Mouse (Mus musculus) ovary, postnatal 36 days (tissue): ENCODE results near the gene Wfdc10.

Source experiments
- DNase-seq: peaks from one replicate; pipeline ENCODE4 v3.0.0; 2022; ENCODE audit warnings: low spot score, mixed read lengths

Gene Wfdc10

DNA sequence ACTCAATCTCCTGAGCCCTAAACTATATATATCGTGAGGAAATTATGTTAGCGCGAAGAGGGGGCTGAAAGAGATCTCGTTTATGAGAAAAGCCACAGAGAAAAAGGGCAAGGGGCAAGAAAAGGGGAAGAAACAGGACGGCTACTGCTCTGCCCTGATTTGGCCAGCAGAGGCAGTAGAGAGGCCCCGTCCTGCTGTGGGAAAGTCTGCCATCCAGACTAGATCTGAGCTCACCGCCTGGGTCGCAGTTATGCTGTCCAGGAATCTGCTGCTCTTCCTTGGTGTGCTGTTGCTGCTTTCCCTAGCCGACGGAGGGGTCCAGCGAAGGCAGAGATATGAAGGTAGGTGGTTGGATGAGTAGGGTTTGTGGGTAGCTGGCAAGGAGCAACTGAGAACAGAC, at the start of gene Wfdc10:
Gene Wfdc10 (plus strand): TSS at position 189 of the 400 bp plus-strand sequence.
- DNase-seq = peak; percentile 61

DNA sequence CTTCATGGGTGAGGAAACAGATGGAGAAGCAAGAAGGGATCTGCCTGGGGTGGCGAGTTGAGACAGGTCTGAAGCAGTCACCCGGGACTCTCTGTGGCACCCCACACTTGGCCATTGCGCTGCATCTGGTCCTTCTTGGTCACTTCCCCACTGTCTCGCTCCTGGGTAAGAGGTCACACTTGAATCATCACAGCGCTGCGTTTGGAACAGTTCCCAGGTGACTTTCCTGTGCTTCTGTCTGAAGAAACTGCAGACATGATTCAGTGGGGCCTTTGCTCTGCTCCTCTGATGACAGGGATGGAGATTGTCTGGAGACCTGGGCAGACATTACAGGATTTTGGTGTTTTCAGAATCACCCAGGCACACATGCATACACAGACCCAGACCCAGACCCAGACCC, 47.1 kb upstream of the Wfdc10 start:
- no peak for DNase-seq

DNA sequence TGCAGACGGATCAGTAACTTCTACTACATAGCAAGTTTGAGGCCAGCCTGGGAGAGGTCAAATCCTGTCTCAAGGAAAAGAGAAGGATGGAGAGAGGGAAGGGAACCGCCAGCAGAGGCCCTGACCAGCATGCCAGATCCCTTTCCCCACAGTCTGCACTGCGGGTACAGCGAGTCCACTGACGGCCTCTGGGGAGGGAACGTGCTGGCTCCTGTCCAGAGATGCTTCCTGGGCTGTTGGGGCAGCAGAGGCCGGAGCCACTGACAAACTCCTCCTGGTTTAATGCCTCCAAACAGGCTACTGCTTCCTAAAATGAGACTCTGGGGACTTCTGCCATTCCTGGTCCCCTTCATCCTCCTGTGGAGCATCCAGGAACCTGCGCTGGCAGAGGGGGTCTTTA, 42.4 kb upstream of the Wfdc10 start, which contains the start of the genes Wfdc6b and Wfdc8:
Gene Wfdc6b (plus strand): TSS at position 52 of the 400 bp plus-strand sequence.
Gene Wfdc8 (minus strand): TSS at position 156 of the 400 bp plus-strand sequence.
- peak; percentile 68 for DNase-seq

DNA sequence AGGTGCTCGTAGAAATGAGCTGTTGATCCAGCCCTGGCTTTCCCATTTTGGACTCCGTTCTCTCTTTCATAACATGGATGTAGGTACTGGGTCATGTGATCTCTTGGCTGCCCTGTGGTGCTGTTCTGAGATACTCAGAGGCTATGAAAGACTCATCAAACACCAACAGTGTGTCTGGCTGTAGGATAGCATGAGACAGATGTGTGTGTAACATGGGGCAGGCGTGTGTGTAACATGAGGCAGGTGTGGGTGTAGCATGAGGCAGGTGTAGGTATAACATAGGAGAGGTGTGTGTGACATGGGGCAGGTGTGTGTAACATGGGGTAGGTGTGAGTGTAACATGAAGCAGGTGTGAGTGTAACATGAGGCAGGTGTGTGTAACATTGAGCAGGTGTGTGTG, 40.5 kb upstream of the Wfdc10 start:
- no peak for DNase-seq

DNA sequence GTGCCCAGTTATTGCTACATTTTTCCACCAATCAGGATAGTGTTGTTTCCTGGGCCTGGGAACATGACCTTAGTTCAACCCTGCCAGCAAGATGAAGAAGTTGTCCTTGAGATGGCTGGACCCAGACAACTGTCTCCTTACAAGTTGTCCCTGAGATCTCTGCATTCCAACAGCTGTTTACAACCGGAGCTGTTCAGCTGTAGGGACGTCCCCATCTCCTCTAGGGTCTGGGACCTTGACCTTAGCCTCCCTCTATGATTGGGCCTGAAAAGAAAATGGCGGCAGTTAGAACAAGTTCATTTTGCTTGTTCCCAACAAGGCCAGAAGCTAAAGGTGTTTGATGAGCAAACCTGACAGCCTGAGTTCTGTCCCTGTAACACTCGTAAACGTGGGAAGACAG, 36.8 kb upstream of the Wfdc10 start:
- no peak for DNase-seq

DNA sequence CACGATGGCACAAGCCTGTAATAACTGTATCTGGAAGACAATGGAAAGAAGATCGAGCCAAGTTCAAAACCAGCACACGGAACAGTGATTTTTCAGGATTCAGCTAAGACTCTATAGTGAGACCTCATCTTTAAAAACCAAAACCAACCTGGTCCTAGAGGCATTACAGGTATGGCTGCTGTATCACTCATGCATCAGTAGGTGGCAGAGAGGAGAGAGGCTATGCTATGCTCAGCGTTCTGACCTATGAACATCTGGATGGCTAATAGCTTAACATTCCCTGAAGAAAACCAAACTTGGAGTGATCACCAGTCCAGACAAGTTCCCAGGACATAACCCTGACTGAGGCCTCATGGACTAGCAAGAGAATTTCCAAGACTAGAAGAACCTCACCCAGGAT, 34.1 kb upstream of the Wfdc10 start:
- DNase-seq = no peak

DNA sequence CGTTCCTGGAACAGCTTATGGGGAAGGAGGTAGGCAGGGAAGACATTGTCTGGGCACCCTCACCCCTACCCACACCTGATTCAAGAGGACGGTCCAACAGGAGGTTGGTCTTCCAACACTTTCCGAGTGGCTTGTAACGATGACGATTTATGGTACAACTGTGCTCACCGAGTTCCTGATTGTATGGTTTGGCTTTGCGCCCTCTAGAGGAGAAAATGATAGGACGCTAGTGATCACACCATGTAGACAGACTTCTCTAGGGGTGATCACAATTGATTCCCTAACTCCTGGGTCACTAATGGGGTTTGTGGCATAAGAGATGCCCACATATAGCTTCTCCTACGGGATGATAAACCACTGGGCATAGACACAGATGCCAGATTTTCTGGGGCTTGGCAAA, 20.6 kb upstream of the Wfdc10 start:
- no peak for DNase-seq

DNA sequence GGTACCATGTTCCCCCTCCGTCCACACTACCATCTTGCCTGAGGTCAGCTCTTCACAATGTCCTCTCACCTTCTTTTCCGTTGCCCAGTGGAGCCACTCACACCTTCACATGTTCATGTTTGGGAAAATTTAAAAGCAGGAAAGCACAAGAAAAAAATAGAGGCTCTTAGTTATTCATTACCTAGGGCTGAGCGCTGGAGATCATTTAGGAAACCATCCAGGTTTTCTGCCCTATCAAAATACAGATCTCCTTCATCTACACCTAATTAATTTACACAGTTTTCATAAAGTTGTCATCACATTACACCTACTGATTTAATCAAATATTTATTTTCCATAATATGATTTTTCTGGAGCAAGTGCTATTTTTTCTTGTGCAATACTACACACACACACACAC, 17.1 kb upstream of the Wfdc10 start, which contains the start of gene Wfdc16:
Gene Wfdc16 (minus strand): TSS at position 101 of the 400 bp plus-strand sequence.
- no peak for DNase-seq

DNA sequence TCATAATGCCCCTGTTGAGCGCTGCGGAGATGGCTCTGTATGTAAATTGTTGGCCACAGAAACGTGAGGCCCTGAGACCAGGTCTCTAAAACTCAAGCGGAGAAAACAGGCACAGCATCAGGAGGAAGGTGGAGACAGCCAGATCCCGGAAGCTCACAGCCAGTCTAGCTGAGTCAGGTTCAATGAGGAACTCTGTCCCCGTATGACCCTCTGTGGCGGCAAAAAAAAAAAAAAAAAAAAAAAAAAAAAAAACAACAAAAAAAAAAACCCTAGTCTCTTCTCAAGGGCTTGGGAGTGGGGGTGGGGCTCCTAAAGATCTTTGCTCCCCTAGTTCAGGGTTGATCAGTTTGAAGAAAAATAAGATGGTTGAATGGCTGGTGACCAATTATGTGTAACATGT, 14.7 kb upstream of the Wfdc10 start:
- no peak for DNase-seq

DNA sequence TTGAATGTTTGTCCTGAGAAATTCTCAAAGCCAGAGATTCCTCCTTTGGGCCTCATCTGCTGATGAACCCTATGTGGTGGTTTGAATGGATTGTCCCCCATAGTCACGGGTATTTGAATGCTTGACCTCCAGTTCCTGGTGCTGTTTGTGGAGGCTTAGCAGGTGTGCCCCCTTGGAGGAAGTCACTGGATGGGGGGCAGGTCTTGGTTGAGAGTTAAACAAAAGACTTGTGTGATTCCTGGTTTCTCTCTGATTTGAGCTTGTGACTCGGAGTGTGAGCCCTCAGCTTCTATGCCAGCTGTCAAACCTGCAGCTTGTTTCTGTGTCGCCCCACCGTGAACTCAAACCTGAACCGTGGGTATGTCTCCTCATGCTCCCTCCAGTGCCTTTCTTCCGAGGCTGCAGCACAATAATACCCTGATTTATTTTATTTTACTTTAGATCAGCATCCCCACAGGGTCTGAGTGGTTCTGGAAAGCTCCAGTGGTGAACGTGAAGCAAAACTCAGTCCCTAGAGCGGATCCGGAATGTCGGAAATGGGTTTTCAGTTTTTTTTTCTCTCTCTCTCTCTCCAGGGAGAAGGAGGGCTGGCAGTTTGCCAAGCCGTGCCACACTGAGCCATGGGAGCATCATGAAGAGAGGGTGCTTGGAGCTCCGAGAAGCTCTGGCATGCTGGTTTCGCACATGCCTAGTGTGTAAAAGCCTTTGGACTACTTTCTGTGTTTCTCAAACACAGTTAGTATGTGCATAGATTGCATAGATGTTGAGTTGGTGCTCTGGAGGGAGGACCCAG, 13.8 kb upstream of the Wfdc10 start:
- no peak for DNase-seq

DNA sequence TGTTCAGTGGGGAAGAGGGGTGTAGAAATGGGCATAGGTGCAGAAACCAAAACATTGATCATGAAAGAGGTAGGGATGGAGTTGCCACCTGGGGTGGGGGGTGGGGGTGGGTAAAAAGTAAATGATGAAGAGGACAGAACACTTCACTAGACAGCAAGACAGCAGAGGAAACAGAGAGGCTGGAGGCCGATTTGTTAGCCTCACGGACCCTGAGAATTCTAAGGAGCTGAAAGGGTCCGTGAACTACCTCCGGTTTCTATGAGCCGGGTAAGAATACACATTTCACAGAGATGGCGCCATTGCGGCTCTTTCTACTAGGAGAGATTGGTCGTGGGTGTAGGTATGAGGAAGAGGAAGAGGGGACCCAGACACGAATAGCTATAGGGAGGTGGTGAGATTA, 637 bp downstream of the Wfdc10 start, which contains the start of gene Wfdc9:
Gene Wfdc9 (minus strand): TSS at position 101 of the 400 bp plus-strand sequence.
- DNase-seq = no peak

DNA sequence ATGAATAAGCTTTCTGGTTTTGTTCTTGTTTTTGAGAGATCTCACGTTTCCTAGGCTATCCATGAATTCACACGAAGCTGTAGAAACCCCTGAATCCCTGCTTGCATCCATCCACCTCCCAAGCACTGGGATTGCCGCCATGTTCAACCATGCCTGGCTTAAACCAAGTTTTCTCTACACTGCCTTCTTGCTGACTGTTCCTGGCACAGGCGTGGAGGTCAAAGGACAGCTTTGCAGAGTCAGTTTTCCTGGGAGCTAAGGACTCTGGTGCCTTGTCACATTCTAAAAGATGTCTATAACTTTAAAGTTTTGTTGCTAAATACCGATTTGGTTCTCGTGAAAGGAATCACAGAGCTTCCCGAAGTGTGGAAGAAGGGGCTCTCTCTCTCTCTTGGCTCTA, 9.0 kb downstream of the Wfdc10 start:
- DNase-seq = no peak

DNA sequence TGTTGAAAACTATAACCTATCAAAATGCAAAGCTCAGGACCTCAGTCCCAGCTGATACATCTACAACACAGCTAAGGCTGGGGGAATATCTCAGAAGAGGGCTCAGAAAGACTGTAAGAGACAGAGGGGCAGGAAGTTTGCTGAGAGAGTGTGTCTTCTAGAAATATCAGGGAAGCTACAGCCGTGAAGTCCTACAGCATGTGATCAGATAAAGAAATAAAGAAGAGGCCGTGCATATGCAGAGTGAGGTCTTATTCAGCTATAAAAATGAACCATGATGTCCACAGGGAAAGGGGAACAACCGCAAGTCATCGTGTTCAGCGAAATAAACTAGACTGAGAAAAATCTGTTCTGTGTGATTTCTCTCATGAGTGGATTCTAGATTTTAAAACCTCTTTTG, 14.4 kb downstream of the Wfdc10 start:
- no peak for DNase-seq

DNA sequence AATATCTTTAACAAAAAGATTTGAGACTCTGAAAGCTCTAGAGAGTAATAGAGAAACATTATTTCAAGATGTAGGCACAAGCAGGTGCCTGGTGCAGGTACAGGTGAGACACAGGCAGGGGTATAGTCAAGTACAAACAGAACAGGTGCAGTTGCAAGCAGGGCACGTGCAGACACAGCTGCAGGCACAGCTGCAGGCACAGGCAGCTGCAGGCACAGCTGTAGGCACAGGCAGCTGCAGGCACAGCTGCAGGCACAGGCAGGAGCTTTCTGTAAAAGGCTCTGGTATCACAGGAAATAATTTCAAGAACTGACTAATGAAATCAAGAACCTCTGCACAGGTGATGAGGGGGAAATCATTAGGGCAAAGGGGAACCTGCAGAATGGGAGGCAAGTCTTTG, 15.1 kb downstream of the Wfdc10 start:
- no peak for DNase-seq

DNA sequence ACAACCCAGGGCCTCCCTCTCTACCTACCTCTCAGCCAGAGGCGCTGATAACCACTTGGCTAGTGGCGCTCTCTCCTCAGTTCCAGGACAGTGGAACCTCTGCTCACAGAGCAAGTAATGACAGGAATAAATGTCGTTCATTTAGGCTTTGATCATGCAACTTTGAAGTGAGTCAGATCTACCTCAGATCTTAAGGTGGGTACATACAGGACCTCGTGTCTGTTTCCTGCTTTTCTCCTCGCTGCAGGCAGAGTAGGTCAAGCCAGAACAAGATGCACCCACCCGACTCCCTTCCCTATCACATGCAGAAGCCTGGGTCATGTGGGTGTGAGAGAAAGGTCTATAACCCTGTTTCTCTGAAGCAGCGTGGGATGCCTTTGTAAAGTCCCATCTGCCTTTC, 18.1 kb downstream of the Wfdc10 start, which contains the start of gene Wfdc11:
Gene Wfdc11 (minus strand): TSS at position 101 of the 400 bp plus-strand sequence.
- DNase-seq = no peak

DNA sequence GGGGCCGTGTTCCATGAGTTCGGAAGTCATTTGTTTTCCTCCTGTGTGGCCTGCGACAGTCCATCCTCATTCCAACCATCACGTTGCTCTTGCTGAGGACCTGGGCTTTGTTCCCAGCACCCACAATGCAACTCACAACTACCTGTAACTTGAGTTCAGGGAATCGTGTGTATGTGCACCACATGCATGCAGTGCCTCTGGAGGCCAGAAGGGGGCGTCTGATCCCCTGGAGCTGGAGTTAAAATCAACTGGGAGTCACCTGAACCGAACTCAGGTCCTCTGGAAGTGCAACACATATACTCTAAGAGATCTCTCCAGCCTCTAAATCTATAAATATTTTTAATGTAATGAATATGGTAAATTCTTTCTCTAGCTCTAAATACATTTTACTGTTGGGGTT, 20.3 kb downstream of the Wfdc10 start:
- no peak for DNase-seq

DNA sequence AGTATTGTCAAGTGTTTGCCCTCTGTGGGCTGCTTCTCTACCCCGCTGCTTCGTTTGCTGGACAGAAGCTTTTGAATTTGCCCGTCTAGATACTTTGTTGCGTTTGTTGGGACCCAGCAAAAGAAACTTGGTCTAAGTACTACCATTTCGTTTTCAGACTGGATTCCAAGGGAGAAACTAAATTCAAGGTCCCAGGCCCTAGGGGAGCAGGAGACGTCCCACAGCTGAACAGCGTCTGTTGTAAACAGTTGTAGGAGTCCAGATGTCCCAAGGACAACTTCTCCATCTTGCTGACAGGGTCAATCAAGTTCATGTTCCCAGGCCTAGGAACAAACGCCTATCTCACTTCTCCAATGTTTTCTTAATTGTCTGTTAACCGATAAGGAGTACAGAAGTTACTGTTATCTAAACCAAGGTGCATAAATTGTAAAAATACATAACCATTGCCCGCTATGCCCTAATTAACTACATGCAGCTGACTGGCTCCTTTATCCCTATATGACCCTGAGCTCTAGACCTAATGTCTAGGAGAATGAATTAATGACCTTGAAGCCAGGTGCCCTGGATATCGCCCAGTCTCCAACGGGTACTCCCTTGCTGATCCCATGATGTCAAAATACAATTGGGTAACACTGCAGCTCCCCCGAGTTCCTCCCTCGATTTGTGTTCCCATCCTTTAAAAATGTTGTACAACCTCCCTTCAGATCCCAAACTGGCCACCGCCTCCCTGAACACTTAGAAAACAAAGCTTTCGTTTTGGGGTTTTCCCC, 21.3 kb downstream of the Wfdc10 start:
- DNase-seq = no peak

DNA sequence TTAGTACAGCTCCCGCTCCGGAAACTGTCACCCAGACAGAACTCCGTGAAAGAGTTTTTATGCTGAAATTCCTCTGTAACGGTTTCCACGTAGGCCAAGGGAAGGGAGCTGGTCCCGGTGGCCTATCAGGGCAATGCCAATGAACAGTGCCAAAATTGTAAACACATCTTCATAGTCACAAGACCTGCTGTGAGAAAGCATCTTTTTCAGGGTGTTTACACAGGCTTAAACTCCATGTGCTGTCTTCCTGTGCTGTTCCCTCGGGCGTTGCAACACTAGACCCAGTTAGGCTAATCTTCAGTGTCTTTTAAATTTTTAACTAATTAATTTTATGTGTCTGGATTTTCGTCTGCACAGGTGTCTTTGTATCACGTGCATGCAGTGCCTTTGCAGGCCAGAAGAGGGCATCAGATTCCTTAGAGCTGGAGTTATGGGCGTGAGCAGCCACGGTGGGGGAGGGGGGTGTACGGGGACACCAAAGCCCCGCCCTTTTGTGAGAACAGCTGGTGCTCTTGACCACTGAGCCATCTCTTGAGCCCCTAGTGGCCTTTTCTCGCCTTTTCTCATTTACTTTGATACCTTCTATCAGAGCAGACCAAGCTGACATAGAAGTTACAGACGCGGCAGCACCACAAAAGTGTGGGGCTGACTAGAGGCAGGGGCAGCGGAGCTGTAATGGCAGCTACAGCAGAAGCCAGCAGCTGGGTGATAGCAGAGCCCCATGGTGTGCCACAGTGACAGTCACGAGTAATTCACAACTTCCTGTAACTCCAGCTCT, 23.2 kb downstream of the Wfdc10 start:
- DNase-seq = peak; percentile 67

DNA sequence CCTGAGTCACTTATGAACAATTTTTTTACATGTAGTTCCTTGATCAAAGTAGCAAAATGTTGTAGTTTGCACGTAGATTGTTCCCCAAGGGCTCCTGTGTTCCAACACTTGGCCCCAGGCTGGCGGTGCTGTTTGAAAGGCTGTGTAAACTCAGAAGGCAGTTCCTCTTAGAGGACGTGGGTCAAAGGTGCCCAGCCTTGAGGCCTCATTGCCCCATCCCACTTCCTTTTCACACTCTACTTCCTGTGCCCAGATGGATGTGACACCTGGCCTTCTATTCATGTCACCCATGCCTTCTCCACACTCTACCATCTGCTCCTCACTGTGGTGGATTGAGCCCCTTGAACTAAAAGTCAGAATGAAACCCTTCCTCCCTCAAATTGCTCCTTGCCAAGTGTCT, 24.1 kb downstream of the Wfdc10 start:
- DNase-seq = no peak

DNA sequence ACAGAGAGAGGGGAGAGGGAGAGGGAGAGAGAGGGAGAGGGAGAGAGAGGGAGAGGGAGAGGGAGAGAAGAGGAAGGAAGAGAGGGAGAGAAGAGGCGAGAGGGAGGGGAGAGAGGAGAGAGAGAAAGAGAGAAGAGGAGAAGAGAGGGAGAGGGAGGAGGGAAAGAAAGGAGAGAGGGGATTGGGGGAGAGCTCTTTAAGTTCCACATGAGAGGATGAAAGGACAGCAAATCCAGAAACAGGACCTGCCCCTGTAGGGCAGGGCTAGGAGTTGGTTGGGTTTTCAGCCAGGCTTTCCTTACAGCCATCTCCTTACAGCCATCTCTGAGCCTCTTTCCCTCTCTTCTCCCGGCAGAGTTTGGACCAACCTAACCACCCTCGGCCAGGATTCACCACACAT, 29.0 kb downstream of the Wfdc10 start, which contains the start of gene Wfdc13:
Gene Wfdc13 (plus strand): TSS at position 301 of the 400 bp plus-strand sequence.
- DNase-seq = no peak

DNA sequence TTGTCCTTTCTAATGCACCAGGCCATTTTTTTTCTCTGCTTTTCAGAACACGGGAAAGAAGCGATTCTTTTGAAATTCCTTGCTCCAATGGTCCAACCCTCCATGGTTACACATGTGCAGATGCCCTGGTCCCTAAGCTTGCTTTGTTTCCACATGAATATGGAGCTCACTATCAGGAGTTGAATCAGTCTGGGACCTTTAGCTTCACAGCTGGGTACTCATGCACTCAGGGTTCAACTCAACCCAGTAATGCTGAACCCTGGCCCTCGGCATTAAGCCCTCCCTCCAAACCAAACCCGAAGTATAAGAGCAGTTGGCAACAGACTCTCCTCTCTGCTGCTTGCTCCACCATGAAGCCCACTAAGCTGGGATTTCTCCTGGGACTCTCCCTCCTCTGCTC, 42.4 kb downstream of the Wfdc10 start, which contains the start of gene Spint4:
Gene Spint4 (plus strand): TSS at position 301 of the 400 bp plus-strand sequence.
- no peak for DNase-seq

DNA sequence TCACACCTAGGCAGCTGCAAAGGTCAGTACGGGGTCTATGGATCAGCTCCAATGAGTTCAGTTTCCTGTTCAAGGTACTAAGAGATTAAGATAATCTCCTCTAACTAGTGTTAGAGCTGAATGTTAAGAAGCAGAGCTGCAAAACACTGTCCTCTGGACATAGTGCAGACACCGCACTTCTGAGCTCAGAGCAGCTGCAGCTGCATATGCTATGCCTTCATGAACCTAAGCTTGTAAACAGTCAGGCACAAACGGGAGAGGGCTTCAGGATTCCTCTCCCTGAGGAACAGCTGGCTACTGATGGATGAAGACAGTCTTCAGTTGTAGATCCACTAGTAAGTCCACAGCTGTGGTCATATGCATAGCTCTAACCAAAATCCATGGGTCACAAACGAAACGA, 45.1 kb downstream of the Wfdc10 start:
- DNase-seq = no peak
